ENCODE assay signal across 14 mouse cellular contexts in the genomic region with DNA sequence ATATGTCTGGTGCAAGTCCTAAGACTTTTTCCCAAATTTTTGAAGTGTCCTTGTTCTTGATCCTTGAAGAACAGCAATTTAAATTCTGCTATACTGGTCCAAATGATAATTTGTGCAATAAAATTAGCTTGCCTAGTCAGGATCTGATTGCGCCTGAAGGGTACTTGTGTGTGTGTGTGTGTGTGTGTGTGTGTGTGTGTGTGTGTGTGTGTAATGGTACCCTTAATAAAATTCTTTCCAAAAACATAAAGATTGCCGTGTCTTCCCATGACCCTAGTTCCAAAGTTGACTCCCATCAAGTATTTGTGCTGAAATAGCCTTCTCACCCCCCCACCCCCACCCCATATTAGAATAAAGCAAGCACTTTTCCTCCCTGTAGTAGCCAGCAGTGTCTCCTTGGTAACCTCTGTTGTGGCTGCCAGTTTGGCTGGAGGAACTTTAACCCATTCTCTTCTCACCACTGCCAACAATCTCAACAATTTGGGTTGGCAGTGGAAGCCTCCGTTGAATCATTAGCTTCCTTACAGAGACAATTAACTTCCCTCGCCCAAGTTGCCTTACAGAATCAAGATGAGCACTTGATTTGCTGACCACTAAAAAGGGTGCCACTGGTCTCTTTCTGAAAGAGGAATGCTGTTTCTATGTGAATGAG.
DNase-seq lines count a peak whose midpoint lies in the region; ATAC-seq lines count a peak whose summit lies in the region.
"Had no signal": no experiment of that assay in that cellular context is flagged by ENCODE, and none has a peak within 500 bp of the region (broad histone marks: within the 10 kb centered on the region; RNA-seq: fewer than 3 reads in every experiment).

No protein-coding gene starts in this region.

- DNase-seq in layer of hippocampus, adult 9-11 months: peak; percentile 4
- no peak for DNase-seq in layer of hippocampus, postnatal 36 days
- peak; percentile 96 for DNase-seq in Muller cell, postnatal 12 days (ENCODE audit: inconsistent ontology term)
- DNase-seq in urinary bladder, postnatal 4 days (ENCODE audit: low spot score in 2 of 2): no peak
- DNase-seq: heart, adult 2 months; heart, postnatal 10 days; liver; lung, embryonic 14.5 days; thymus, adult 18-20 months had no signal

- H3K27me3 ChIP-seq in forebrain, embryonic 15.5 days: no peaks in the 10 kb centered on the region
- no peaks in the 10 kb centered on the region for H3K27me3 ChIP-seq in forebrain, embryonic 13.5 days
- H3K27me3 ChIP-seq in hindbrain, embryonic 16.5 days (replicated peaks; ENCODE audit: control insufficient read depth, insufficient read depth, low read length): no peaks in the 10 kb centered on the region
- H3K27me3 ChIP-seq: neural tube, embryonic 12.5 days had no signal

- H3K27ac ChIP-seq in forebrain, embryonic 15.5 days (replicated peaks): no peak overlapping the region
- H3K27ac ChIP-seq in forebrain, embryonic 13.5 days: no peak overlapping the region
- no peak overlapping the region for H3K27ac ChIP-seq in hindbrain, embryonic 16.5 days (ENCODE audit: low read depth, low read length)
- H3K27ac ChIP-seq: heart, adult 2 months; neural tube, embryonic 12.5 days had no signal

- H3K4me3 ChIP-seq in forebrain, embryonic 15.5 days: no peak overlapping the region
- H3K4me3 ChIP-seq in forebrain, embryonic 13.5 days: no peak overlapping the region
- no peak overlapping the region for H3K4me3 ChIP-seq in hindbrain, embryonic 16.5 days (ENCODE audit: low read length)
- H3K4me3 ChIP-seq: heart, adult 2 months; neural tube, embryonic 12.5 days had no signal

- no peaks in the 10 kb centered on the region for H3K9me3 ChIP-seq in forebrain, embryonic 15.5 days
- H3K9me3 ChIP-seq in forebrain, embryonic 13.5 days (replicated peaks): no peaks in the 10 kb centered on the region
- H3K9me3 ChIP-seq in hindbrain, embryonic 16.5 days (ENCODE audit: control insufficient read depth, low read length): no peaks in the 10 kb centered on the region
- H3K9me3 ChIP-seq: neural tube, embryonic 12.5 days had no signal

- peak; percentile 38; the same call in 1 of the 2 replicates for ATAC-seq in forebrain, embryonic 15.5 days (replicated peaks)
- ATAC-seq in forebrain, embryonic 13.5 days: no peak
- peak; percentile 90 for ATAC-seq in hindbrain, embryonic 16.5 days
- ATAC-seq: intestine, postnatal 0 days had no signal

- no peak overlapping the region for H3K9ac ChIP-seq in forebrain, embryonic 15.5 days (replicated peaks)
- H3K9ac ChIP-seq in forebrain, embryonic 13.5 days: no peak overlapping the region
- H3K9ac ChIP-seq in hindbrain, embryonic 16.5 days (ENCODE audit: low read depth, low read length): no peak overlapping the region
- H3K9ac ChIP-seq: lung, embryonic 14.5 days; neural tube, embryonic 12.5 days had no signal

- no peaks in the 10 kb centered on the region for H3K36me3 ChIP-seq in forebrain, embryonic 15.5 days
- no peaks in the 10 kb centered on the region for H3K36me3 ChIP-seq in forebrain, embryonic 13.5 days (ENCODE audit: poor library complexity, severe bottlenecking)
- no peaks in the 10 kb centered on the region for H3K36me3 ChIP-seq in hindbrain, embryonic 16.5 days (ENCODE audit: control insufficient read depth, insufficient read depth, low read length)
- H3K36me3 ChIP-seq: neural tube, embryonic 12.5 days had no signal

- 71% methylated on average over 4 of the region's 4 CpGs for WGBS in forebrain, embryonic 15.5 days
- whole genome bisulfite sequencing in forebrain, embryonic 13.5 days: 64% methylated on average over 4 of the region's 4 CpGs
- 52% methylated on average over 4 of the region's 4 CpGs for WGBS in hindbrain, embryonic 16.5 days

- H3K4me2 ChIP-seq in forebrain, embryonic 15.5 days (replicated peaks): no peak overlapping the region
- H3K4me2 ChIP-seq in forebrain, embryonic 13.5 days: no peak overlapping the region
- no peak overlapping the region for H3K4me2 ChIP-seq in hindbrain, embryonic 16.5 days (ENCODE audit: low read length)
- H3K4me2 ChIP-seq: lung, embryonic 14.5 days; neural tube, embryonic 12.5 days had no signal

- no peaks in the 10 kb centered on the region for H3K4me1 ChIP-seq in forebrain, embryonic 15.5 days
- no peaks in the 10 kb centered on the region for H3K4me1 ChIP-seq in forebrain, embryonic 13.5 days
- no peaks in the 10 kb centered on the region for H3K4me1 ChIP-seq in hindbrain, embryonic 16.5 days (ENCODE audit: control insufficient read depth, insufficient read depth, low read depth, low read length)
- H3K4me1 ChIP-seq: neural tube, embryonic 12.5 days had no signal

Comparison
In these comparisons a context has a peak if more than half of its experiments do, and no peak if none do; other contexts are left out.
1. DNase-seq: peak in layer of hippocampus, adult 9-11 months (single experiment) and Muller cell, postnatal 12 days (single experiment); none in layer of hippocampus, postnatal 36 days (0 of 2) and urinary bladder, postnatal 4 days (0 of 2).